27 mouse cellular contexts compared by ENCODE assay signal in the genomic region with DNA sequence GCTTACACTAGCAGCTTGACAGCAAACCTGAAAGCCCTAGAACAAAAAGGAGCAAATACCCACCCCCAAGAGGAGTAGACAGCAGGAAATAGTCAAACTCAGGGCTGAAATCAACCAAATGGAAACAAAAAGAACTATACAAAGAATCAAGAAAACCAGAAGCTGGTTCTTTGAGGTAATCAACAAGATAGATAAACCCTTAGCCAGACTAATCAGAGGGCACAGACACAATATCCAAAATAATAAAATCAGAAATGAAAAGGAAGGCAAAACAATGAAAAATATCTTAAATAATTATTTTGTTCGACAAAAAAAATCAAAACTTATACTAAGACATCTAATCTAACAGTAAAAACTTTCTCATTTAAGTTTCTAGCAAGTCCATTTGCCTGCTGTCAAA.
"Had no signal": no experiment of that assay in that cellular context is flagged by ENCODE, and none has a peak within 500 bp of the region (broad histone marks: within the 10 kb centered on the region; RNA-seq: fewer than 3 reads in every experiment).

No protein-coding gene starts in this region.

- H3K9me3 ChIP-seq: limb, embryonic 10.5 days; limb, embryonic 12.5 days; limb, embryonic 13.5 days; limb, embryonic 15.5 days; liver, embryonic 12.5 days; liver, embryonic 13.5 days; liver, embryonic 15.5 days; lung, embryonic 15.5 days; midbrain, embryonic 10.5 days; midbrain, embryonic 12.5 days; midbrain, embryonic 13.5 days; midbrain, embryonic 15.5 days had no signal

- H3K9ac ChIP-seq: limb, embryonic 12.5 days; limb, embryonic 13.5 days; limb, embryonic 15.5 days; liver, embryonic 12.5 days; liver, embryonic 13.5 days; liver, embryonic 14.5 days; liver, embryonic 15.5 days; liver, postnatal 0 days; lung, embryonic 14.5 days; lung, embryonic 15.5 days; midbrain, embryonic 12.5 days; midbrain, embryonic 13.5 days; midbrain, embryonic 15.5 days had no signal

- H3K4me1 ChIP-seq: limb, embryonic 10.5 days; limb, embryonic 12.5 days; limb, embryonic 13.5 days; limb, embryonic 15.5 days; lung, embryonic 15.5 days; midbrain, embryonic 10.5 days; midbrain, embryonic 12.5 days; midbrain, embryonic 13.5 days; midbrain, embryonic 15.5 days had no signal

- H3K27ac ChIP-seq: limb, embryonic 10.5 days; limb, embryonic 12.5 days; limb, embryonic 13.5 days; limb, embryonic 15.5 days; liver, embryonic 12.5 days; liver, embryonic 13.5 days; liver, embryonic 14.5 days; liver, embryonic 15.5 days; lung, embryonic 15.5 days; macrophage; midbrain, embryonic 10.5 days; midbrain, embryonic 12.5 days; midbrain, embryonic 13.5 days; midbrain, embryonic 15.5 days had no signal

- H3K4me3 ChIP-seq: limb, embryonic 10.5 days; limb, embryonic 12.5 days; limb, embryonic 13.5 days; limb, embryonic 15.5 days; liver, embryonic 12.5 days; liver, embryonic 13.5 days; liver, embryonic 15.5 days; lung, embryonic 15.5 days; megakaryocyte, embryonic 14.5 days; midbrain, embryonic 10.5 days; midbrain, embryonic 12.5 days; midbrain, embryonic 13.5 days; midbrain, embryonic 15.5 days; myocyte had no signal

- DNase-seq: left cerebral cortex, postnatal 4 days; liver; liver, embryonic 13.5 days; liver, postnatal 0 days; lung, adult 18-20 months; lung, adult 2 months; lung, embryonic 14.5 days; lung, postnatal 10 days; lung, postnatal 14 days; lung, postnatal 36 days; lung, postnatal 4 days; midbrain, embryonic 14.5 days had no signal

- H3K36me3 ChIP-seq: limb, embryonic 10.5 days; limb, embryonic 12.5 days; limb, embryonic 13.5 days; limb, embryonic 15.5 days; liver, embryonic 12.5 days; liver, embryonic 13.5 days; liver, embryonic 15.5 days; lung, embryonic 15.5 days; midbrain, embryonic 10.5 days; midbrain, embryonic 12.5 days; midbrain, embryonic 13.5 days; midbrain, embryonic 15.5 days had no signal

- H3K27me3 ChIP-seq: limb, embryonic 12.5 days; limb, embryonic 13.5 days; limb, embryonic 15.5 days; liver, embryonic 13.5 days; liver, embryonic 15.5 days; lung, embryonic 15.5 days; midbrain, embryonic 12.5 days; midbrain, embryonic 13.5 days; midbrain, embryonic 15.5 days had no signal
